Mouse (Mus musculus) thymus, adult 2 months (tissue): ENCODE measurements around the gene Pidd1. TPM values are rescaled to one million over a fixed set of nuclear protein-coding genes. Genes with fewer than 3 reads are reported as not detected.

Experiments used
- DNase-seq: peaks from one replicate; pipeline ENCODE4 v3.0.0; 2021
- H3K27ac ChIP-seq: fragments of 200-500 bp; 2 replicates; pipeline ENCODE4 v1.5.1; 2012; ENCODE audit warnings: low read length, control low read depth; ENCODE audit not compliant: control insufficient read depth, insufficient read depth
- H3K27me3 ChIP-seq: fragments of 200-500 bp; 2 replicates; pipeline ENCODE4 v1.6.1; 2012; ENCODE audit warnings: mild to moderate bottlenecking, low read length, moderate library complexity, mixed read lengths; ENCODE audit not compliant: control insufficient read depth, insufficient read depth
- H3K36me3 ChIP-seq: fragments of 200-500 bp; 2 replicates; pipeline ENCODE4 v1.6.1; 2012; ENCODE audit warnings: mild to moderate bottlenecking, low read length, moderate library complexity; ENCODE audit not compliant: control insufficient read depth, insufficient read depth
- H3K4me1 ChIP-seq: fragments of 200-500 bp; replicated peaks from 2 replicates; pipeline ENCODE4 v1.6.1; 2012; ENCODE audit warnings: low read length; ENCODE audit not compliant: control insufficient read depth, insufficient read depth
- H3K4me3 ChIP-seq: fragments of 200-500 bp; 2 replicates; pipeline ENCODE4 v1.5.1; 2012; ENCODE audit warnings: mild to moderate bottlenecking, low read length, control low read depth, moderate library complexity; ENCODE audit not compliant: control insufficient read depth, insufficient read depth
- CTCF ChIP-seq: fragments of 200-500 bp; IDR thresholded peaks from 2 replicates; pipeline ENCODE4 v1.5.1; 2012; ENCODE audit warnings: mild to moderate bottlenecking, control low read depth, low read length, moderate library complexity, borderline replicate concordance; ENCODE audit not compliant: control insufficient read depth, poor library complexity, insufficient read depth; ENCODE audit errors: extremely low read depth
- POLR2A ChIP-seq: fragments of 200-500 bp; IDR thresholded peaks from 2 replicates; pipeline ENCODE4 v1.6.1; 2012; ENCODE audit warnings: mild to moderate bottlenecking, low read length, control low read depth, moderate library complexity; ENCODE audit not compliant: control insufficient read depth, poor library complexity, insufficient read depth; ENCODE audit errors: extremely low read depth
- WGBS: fragments of 180-500 bp; shearing (Covaris S2); methylation state at CpG from one replicate; pipeline ENCODE4 v1.1.7; 2018; 5-methylcytosine and 5-hydroxymethylcytosine counted together
- polyA plus RNA-seq: library from polyadenylated mRNA; depleted of rRNA; stranded (reverse); fragments of >200 nt; gene quantifications from 2 replicates; pipeline ENCODE4 v1.2.3, GENCODE M21; 2012; rRNA removed

Pidd1 gene
- polyA plus RNA-seq: 109 and 133 TPM in 2 replicates

- peaks cover 3% of the 10 kb centered on the region; the same call in 1 of the 2 replicates for H3K36me3 ChIP-seq
- TF ChIP-seq CTCF (0 out of 2 replicates have a peak, but pooled peaks have one; percentile 19), POLR2A (0 out of 2 replicates have a peak, but pooled peaks have one; percentile 30)
- H3K27me3 ChIP-seq: no peaks in the 10 kb centered on the region
- H3K27ac ChIP-seq: no peak within 1 kb of the TSS
- peak; percentile 67 for DNase-seq
- 1% methylated on average over 25 of the region's 25 CpGs for WGBS
- H3K4me1 ChIP-seq: peaks cover 24% of the 10 kb centered on the region
- peak within 1 kb of the TSS; percentile 59 for H3K4me3 ChIP-seq
Observed at GRCm38 (mm10) chr7:141443828-141444237, at the start of gene Pidd1. Pidd1 (minus strand) TSS chr7:141444025.

DNA sequence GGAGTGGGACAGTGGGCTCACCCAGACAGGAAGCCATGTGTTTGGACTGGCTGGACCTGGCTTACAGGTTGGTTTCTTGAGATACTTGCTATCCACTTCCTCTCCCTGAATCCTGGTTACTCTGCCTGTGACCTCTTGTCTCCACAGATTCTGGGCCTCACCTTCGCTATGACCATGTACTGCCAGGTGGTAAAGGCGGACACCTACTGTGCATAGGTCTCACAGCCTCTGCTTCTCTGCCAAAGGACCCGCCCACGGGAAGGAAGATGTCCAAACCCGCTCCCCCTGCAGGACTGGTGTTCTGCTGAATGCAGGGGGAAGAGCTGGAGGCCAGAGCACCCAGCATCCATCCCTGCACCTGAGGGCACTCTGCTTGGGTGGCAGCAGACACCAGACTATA lies 48.9 kb upstream of the Pidd1 start:
- H3K27ac ChIP-seq: no peak overlapping the region
- TF ChIP-seq POLR2A: no peak
- no peak for TF ChIP-seq CTCF
- no peaks in the 10 kb centered on the region for H3K4me1 ChIP-seq
- H3K27me3 ChIP-seq: no peaks in the 10 kb centered on the region
- no peak overlapping the region for H3K4me3 ChIP-seq
- no peaks in the 10 kb centered on the region for H3K36me3 ChIP-seq
- DNase-seq: no peak
- WGBS: 91% methylated on average over 5 of the region's 5 CpGs

GRCm38 (mm10) chr7:141491151-141491550 lies 47.3 kb upstream of the Pidd1 start:
- no peak overlapping the region for H3K4me3 ChIP-seq
- WGBS: 95% methylated on average over 2 of the region's 2 CpGs
- H3K4me1 ChIP-seq: no peaks in the 10 kb centered on the region
- no peak overlapping the region for H3K27ac ChIP-seq
- H3K36me3 ChIP-seq: no peaks in the 10 kb centered on the region
- H3K27me3 ChIP-seq: no peaks in the 10 kb centered on the region
- TF ChIP-seq POLR2A: no peak
- no peak for TF ChIP-seq CTCF
- no peak for DNase-seq

DNA sequence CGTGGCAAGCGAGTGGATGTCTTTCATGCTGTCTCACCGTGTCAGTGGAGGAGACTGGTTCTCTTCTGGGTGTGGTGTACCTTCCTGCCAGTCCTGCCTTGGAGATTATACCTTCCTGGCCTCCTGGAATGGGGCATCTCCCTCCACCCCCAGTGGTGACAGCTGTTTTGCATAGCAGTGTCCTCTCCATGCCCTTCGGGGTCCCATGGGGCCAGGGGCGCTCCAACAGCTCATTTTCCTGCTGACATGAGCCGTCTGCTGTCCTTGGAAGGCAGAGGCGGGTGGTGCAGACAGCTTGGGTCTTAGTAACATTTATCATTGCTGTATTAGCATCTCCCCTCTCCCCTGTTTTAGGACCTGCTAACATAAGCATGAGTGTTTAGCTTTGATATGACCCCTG lies 43.3 kb upstream of the Pidd1 start:
- Histone ChIP-seq H3K27me3 (peaks cover 4% of the 10 kb centered on the region; the same call in 1 of the 2 replicates), H3K27ac (no peak overlapping the region), H3K4me1 (peaks cover 5% of the 10 kb centered on the region), H3K4me3 (no peak overlapping the region), H3K36me3 (no peaks in the 10 kb centered on the region)
- 97% methylated on average over 7 of the region's 7 CpGs for WGBS
- TF ChIP-seq POLR2A (no peak), CTCF (no peak)
- DNase-seq: no peak

DNA sequence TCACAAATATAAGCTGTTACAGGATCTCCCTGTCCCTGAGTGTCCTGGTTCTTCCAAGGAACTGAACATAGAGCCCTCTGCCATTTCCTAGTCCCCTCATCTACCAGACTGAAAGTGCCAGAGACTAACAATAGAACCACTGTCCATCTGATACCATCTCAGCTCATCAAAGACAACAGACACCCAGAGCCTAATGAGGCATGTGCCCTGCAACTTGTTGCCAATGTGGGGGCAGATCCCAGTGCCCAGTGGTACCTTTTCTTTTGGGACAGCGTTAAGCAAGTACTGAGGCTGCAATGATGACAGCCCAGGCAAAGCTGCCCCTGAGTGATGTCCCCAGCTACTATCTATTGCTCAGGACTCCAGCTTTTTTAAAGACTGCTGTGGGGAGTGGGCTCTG lies 42.4 kb upstream of the Pidd1 start:
- Histone ChIP-seq H3K27ac (no peak overlapping the region), H3K4me1 (peaks cover 13% of the 10 kb centered on the region), H3K27me3 (peaks cover 11% of the 10 kb centered on the region; the same call in 1 of the 2 replicates), H3K4me3 (no peak overlapping the region), H3K36me3 (no peaks in the 10 kb centered on the region)
- WGBS: 95% methylated on average over 1 of the region's 1 CpGs
- DNase-seq: no peak
- no peak for TF ChIP-seq POLR2A
- no peak for TF ChIP-seq CTCF

- H3K4me3 ChIP-seq: no peak overlapping the region
- H3K27me3 ChIP-seq: peaks cover 11% of the 10 kb centered on the region; the same call in 1 of the 2 replicates
- H3K36me3 ChIP-seq: no peaks in the 10 kb centered on the region
- no peak overlapping the region for H3K27ac ChIP-seq
- no peak for DNase-seq
- TF ChIP-seq CTCF (no peak), POLR2A (no peak)
- 97% methylated on average over 2 of the region's 2 CpGs for WGBS
- H3K4me1 ChIP-seq: peaks cover 17% of the 10 kb centered on the region
Observed at GRCm38 (mm10) chr7:141485606-141486005, 41.8 kb upstream of the Pidd1 start.

DNA sequence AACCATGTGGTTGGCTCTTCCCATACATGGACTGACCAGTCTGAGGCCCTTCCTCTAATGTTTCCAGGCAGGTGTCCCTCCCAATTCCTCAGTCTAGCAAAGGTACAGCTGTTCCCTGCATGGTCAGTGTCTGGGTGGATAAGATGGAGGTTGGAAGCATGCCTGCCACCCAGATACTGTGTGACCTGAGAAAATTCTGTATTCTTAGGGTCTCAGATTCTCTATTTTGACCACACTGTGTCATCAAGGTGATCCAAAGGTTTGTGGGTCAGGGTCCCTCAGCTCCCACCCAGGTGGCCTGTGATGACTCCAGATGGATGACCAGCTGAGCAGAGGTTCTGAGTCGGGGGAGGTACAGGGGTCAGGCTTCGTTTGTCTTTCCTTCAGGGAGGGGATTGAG lies 41.4 kb upstream of the Pidd1 start:
- H3K4me1 ChIP-seq: peaks cover 17% of the 10 kb centered on the region
- no peaks in the 10 kb centered on the region for H3K36me3 ChIP-seq
- peaks cover 11% of the 10 kb centered on the region; the same call in 1 of the 2 replicates for H3K27me3 ChIP-seq
- H3K4me3 ChIP-seq: no peak overlapping the region
- no peak overlapping the region for H3K27ac ChIP-seq
- TF ChIP-seq CTCF (no peak), POLR2A (no peak)
- WGBS: 94% methylated on average over 2 of the region's 2 CpGs
- no peak for DNase-seq
